Mouse (Mus musculus): Measurements from ENCODE around the gene Tat. TPM values are rescaled to one million over a fixed set of nuclear protein-coding genes. Genes with fewer than 3 reads are reported as not detected.

Gene Tat
- polyA plus RNA-seq (2012; rRNA removed): 0.34 and 0.94 TPM in 2 replicates

DNA sequence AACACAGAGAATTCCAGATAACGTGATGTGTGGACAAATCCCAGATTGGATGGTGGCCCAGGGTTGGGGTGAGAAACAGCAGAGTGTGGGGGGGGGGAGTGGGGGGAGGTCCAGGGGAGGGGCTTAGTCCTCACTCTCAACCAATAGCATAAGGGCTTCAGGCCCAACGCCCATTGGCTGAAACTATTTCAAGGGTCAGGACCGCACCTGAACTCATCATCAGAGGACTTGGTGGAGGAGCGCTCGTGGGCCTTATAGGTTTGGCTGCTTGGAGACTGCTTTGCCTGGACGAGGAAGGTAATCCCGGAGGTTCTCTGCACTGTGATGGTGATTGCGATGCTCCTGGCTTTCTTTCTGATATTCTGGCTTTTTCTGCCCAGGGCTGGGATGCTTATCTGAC, at the start of gene Tat:
Gene Tat, plus strand, starts transcription at position 214 of the 400 bp plus-strand sequence.
- no peak for DNase-seq (ENCODE audit: low read depth)

DNA sequence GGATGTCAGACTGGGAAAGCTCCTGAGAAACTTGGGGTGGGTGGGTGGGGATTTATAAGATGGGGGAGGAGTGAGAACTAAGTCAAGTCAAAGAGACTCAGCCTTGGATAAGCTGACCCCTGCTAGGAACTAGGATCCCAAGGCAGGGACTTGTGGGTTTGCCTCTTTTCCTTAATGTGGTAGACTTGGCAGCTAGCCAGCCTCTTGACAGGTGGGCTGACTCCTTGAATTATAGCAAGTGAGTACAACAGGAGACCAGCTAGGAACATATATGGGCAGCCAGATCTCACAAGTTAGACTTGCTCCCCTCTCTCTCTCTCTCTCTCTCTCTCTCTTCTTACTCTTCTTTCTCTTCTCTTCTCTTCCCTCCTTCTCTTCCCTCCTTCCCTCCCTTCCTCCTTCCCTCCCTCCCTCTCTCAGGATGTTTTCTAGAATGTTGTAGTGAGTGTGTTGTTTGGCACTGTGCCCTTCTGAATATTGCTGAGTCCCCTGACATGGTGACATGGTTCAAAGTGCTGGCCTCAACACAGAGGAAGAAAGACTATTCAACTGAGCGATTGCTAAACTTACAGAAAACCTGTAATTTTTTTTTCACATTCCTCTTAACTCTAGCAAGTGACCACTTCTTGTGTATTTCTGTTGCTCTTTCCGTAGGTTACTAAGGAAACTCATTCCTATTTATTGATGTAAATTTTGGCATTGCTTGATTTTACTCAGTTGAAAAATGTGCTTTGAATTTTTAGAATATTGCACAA, 48.5 kb upstream of the Tat start:
- DNase-seq (ENCODE audit: low read depth): no peak

DNA sequence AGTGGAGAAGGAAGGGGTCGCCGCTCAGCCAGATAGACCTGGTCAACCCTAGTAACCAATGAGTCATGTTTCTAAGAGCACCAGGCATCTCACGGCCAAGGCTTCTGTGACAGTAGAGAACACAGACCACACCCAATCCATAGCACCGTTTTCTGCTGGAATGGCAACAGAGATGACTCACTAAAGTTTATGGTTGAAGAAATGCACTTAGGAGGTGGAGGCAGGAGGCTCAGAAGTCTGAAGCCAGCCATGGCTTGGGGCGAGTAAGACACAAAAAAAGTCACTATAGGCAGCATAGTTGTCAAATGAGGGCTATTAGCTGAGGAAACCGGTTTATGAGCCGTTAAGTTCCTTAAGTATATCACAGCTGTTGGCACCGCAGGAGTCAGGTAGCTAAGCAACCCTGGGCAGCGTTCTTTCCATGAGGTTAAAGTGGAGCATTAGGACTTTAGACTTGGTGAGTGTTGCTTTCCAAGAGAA, 45.0 kb upstream of the Tat start:
- DNase-seq (ENCODE audit: low read depth): no peak

DNA sequence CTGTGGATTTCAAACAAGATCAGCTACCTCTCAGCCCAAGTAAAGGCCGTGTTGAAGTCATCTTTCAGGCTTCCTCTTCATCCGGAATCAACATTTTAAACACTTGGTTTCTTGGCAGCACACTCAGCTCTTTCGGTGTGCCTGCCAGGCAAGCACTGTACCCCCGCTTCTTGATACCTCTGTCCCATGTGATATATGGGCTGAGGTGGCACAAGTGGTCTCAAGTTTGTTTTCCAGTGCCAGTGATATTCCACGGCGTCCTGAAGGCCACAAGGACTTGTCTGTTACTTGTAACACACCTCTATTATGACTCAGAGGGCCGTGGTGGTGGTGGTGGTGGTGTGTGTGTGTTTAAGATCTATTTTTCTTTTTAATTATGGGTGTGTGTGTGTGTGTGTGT, 44.5 kb upstream of the Tat start:
- DNase-seq (ENCODE audit: low read depth): no peak

DNA sequence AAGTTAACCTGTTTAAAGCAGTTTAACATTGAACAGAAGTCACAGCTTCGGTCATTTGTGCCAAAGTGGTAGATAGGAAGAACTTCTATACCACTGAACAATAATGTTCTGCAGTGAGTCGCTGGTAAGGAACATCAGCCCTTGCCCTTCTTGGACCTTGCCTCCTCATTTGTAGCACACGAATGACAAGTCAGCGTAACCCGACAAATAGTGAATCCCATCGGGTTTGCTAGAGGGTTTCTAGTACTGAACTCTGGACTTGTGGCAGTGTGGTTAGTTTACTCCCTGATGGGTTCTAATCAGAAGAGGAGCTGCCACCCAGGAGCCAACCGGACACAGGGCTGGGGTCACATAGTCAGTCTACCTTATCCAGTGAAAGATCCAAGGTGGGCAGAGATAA, 44.0 kb upstream of the Tat start:
- DNase-seq (ENCODE audit: low read depth): no peak

DNA sequence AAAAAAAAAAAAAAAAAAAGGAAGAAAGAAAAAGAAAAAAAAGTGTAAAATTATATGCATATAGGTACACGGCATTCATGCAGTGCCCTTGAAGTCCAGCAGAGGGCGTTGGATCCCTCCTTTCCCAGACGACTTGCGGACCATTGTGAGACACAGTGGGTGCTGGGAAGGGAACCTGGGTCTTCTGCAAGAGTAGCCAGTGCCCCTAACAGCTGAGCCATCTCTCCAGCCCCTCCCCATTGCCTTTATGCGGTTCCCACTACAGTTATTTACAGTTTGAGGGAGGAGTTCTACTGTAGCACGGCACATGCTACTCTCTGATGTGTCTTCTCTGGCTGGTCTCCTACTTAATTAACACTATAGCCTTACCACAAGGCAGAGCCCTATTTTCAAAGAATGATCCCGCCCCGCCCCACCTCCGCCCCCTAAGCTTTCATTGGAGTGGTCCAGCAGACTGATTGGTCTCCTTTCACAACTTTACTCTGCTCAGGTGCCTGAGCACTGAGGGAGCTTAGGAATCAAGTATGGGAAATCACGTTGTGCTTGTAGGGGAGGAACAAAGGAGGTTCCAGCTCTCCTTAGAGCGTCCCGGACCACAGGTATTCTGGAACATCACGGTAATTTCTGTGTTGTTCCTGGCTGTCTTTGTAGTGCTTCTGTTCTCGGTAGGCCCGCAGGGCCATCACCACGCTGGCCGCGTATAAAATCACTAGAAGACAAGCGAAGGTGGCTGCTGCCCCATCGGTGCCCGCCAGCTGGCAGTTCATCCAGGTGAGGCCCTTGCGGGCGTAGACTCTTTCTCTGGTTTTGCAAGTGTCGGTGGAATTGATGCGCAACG, 42.6 kb upstream of the Tat start:
- no peak for DNase-seq (ENCODE audit: low read depth)

DNA sequence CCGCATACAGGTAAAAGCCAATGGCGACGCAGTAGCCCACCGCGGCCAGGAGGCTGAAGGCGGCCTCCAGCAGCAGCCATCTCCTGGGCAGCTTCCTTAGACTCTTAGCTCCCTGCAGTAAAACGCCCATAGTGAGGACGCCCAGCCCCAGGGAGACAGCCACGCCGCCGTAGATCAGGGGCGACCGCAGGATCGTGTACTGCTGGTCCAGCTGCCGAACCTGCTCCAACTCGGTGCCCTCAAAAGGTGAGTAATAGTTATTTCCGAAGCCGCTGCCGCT, 42.0 kb upstream of the Tat start:
- DNase-seq (ENCODE audit: low read depth): no peak

DNA sequence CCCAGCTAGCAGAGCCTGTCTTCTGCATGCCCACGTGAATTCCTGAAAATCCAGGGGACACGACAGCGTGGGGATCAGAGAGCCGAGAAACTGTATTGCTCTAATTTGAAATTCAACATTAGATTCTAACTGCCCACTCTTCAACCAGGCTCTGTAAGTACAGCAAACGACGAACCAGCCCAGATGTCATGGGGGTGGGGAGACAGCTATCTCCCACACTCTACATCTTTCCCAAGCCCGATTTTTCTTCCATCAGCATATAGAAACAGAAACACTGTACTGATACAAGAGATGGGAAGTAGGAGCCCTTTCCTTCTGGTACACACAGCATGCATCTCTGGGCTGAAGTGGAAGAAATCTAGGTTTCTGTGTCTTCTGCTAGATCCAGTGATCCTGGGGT, 38.1 kb upstream of the Tat start:
- no peak for DNase-seq (ENCODE audit: low read depth)

DNA sequence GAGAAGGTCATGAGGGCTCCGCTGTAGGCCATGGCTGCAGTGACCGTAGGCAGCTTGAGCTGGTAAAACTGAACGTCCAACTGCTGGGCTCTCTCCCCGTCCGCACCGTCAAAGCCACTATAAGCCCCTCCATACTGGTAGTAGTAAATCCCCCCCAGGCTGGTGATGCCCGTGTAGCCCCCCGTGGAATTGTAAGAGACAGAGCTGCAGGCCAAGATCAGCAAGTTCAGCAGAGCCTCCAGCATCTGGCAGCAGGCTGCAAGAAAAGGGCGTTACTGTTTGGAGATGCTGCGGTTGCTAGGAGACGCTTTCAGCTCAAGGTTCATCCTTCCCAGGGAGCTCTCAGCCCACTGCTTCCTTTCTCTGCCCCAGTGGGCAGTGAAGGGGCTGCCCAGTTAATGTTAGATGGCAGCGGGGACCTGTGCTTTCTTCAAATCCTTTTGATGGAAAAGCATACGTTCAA, 35.7 kb upstream of the Tat start:
- DNase-seq (ENCODE audit: low read depth): no peak

DNA sequence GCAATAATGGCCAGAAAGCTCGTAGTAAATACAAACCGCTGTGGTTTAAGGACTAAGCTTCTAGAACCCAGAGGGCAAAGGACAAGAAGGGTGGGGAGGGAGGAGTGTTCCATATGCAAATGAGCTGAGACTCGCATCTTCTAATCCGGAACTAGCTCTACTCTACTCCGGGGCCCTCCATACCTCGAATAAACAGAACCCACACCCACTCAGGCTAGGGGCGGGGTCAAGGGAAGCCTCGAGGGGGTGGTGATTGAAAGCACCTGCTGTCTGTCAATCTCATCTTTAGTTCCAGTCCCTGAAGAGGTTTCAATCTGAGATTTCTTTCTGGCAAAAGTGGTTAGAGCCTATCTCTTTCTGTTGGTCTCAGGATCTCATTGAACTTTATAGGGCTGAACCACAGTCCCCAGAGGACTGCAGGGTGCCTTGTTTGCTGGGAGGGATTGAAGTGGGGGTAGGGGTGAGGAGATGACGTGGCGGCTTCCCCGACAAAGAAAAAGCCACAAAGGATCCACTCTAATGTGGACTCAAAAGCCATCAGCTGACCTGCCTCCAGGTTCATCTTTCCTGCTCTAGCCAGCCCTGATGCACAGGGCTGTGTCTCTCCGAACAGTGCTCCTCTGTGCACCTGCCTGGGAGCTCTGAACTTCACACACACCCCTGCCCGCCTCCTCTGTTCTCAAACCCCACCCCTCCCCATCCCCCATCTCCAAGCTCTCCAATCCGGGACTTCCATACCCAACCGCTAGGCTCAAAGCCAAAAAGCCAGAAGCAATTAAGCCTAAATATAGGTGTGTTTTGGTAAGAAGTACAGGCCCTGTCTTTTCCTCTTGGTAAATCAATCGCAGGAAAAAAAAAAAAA, 32.8 kb upstream of the Tat start:
- no peak for DNase-seq (ENCODE audit: low read depth)

DNA sequence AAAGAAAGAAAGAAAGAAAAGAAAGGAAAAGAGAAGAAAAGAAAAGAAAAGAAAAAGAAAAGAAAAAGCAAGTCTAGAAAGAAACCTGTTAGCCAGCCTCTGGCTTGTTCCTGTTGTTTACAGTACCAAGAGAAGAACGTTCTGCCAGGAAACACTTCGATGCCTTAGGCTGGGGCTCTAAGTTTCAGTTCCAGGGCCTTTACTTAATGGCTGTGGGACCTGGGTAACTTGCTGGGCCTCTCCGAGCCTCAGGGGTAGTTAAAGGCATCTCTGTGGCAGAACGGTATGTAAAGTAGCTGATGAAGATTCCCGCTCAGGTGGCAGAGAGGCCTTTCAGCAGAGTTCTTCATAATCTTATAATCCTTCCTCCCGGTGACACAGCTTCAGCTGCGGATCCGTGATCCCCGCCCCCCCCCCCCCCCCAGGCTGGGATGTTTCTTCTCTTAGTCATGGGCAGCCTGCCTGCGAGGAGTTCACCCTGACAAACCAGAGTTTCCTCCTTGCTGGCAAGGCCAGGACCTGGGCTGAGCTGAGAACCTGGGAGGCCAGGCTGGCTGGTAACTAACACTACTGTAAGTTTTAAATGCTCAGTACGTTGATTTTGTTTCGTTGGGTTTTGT, 32.1 kb upstream of the Tat start:
- no peak for DNase-seq (ENCODE audit: low read depth)

DNA sequence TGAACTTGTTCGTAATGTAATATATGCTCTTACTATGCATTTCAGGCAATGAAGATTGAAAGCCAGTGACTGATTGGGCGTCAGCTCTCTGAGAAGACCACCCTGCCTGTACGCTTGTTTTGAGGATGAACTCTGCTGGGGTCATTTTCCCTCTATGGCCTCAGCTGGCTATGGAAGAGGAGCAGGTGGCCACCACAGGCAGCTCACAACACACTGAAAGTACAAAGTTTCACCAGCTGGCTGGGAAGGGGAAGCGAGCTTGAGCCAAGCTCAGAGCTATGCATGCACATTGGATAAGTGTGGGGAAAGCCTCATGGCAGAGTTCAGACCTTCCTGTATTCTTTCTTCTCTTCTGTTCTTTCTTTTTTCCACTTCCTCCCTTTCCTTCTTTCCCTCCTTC, 31.1 kb upstream of the Tat start:
- DNase-seq (ENCODE audit: low read depth): no peak

DNA sequence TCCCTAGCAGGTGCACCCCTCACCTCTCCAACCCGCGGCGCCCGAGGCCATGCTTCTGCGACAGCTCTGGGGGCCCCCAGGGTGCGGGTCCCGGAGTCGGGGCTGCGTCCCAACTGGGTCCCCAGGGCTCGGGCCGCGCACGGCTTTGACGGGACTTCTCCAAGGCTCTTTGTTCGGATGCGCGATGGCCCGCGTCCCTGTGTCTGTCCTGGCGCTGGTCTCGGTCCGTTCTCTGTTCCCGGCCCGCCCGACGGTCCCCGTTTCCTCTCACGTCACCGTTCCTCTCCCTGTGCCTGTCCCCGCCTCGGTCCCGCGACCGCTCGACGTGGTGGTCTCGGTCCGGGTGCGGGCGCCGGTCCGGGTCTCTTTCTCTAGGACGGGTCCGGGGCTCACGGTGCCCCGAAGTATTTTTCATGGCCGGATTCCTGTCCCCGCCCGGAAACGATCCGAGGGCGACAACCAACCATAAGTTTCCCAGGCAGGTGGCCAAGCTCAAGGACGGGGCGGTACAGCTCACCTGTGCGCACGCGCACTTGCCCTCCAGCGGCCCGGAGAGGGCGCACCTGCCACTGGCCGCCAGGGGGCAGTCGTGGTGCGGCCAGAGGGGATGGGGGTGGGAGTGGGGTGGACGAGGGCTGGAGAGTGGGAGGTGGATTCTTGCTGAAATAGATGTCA, 28.4 kb upstream of the Tat start, which contains the start of gene Marveld3:
Gene Marveld3, minus strand, starts transcription at position 511 of the 675 bp plus-strand sequence.
- no peak for DNase-seq (ENCODE audit: low read depth)

DNA sequence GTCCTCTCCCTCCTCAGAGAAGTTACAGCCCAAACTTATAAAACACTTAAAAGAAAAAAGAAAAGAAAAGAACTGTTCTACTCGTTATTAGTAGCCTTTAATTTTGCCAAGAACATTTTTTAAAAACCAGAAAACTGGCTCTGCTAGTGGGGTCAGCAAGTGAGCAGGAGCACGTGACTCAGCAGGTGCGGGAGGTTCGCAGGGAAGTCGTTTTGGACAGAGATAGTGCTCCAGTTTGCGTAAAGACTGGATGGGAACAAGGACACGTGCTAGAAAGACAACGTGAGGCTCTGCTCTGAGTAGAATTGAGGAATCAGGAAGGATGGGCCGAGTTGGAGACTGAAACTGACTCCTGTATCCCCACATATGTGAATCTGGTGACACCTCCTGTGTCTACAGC, 27.3 kb upstream of the Tat start:
- no peak for DNase-seq (ENCODE audit: low read depth)

DNA sequence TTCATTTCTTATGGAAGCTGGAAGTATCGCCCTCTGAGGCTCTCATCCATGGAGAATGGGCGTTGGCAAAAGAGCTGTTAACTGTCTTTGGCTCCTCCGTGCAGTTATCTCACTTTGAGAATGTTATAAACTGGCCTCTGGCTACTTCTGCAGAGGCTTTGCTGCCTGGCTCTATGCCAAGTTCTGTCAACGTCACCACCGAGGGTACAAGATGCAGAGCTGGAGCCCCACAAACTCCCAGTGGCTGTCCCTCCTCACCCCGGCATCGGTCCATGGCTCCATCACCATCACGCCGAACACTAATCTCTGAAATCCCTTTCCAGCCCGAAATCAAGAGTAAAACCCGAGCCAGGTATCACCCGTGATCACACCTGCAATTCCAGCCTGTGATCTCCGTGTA, 26.8 kb upstream of the Tat start:
- DNase-seq (ENCODE audit: low read depth): no peak

DNA sequence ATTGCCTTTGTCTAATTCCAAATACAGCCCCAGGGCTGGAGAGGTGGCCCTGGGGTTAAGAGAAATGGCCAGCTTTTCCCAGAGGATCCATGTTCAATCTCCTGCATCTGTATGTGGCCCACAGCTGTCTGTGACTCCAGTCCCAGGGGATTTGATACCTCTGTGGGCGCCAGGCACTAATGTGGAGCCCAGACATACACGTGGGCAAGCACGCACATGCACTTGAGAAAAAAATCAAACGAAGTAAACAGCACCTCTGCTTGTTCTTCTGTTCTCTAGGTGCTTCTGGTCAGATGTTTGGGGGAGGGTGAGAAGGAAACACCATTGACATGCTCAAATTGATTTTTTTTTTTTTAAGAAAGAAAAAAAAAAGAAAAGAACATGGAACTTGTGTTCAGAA, 26.1 kb upstream of the Tat start:
- no peak for DNase-seq (ENCODE audit: low read depth)

DNA sequence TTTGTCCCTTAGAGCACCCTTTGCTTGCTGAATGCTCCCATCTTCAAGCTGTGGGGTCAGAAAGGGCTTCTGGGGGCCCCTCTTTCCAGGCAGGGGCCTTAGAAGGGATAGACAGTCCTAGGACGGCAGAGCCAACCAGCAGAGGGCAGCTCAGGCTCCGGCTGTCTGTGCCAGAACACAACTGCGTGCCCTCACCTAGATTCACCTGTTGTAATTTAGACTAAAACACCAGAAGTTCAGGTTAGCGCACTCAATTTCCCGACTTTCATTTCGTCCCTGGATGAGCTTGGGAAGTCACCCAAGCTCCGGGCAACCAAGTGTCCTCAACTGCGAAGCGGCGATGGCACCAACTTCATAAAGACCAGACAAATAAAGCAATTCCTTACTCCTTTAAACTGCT, 21.4 kb upstream of the Tat start:
- no peak for DNase-seq (ENCODE audit: low read depth)

DNA sequence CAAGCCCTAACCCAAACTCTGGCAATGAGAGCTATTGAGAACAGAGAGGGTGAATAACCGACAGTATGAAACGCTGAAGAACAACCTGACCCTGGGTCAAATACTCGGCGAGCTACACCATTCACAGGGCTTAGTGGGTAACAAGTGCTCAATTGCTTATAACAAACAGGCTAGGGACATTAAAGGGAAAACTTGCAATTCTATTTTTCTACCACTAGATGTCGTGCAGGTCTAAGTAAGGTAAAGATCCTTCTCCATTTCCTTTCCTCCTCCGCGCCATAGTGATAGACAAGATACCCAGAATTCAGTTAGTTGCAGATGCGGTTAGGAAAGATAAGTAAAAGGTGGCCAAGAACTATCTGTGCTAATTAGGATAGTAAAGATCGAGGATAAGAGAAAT, 19.9 kb upstream of the Tat start:
- DNase-seq (ENCODE audit: low read depth): no peak

DNA sequence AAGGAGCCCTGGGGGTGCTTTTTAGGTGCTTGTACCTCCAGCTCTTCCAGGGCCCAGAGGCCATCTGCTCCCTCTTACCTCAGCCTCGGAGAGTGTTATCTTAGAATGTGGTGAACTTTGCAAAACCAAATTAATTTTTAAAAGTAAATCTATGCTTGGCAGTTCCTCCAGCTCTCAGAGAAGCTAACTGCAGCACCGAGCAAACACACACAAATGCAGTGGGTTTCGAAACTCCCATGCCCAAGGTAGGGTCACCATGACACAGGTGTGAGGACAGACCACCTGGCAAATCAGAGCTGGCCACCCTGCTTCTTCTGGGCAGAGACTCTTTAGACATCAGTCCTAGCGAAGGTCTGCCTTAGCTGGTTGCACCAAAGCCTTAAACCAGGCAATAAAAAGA, 17.3 kb upstream of the Tat start:
- DNase-seq (ENCODE audit: low read depth): no peak

DNA sequence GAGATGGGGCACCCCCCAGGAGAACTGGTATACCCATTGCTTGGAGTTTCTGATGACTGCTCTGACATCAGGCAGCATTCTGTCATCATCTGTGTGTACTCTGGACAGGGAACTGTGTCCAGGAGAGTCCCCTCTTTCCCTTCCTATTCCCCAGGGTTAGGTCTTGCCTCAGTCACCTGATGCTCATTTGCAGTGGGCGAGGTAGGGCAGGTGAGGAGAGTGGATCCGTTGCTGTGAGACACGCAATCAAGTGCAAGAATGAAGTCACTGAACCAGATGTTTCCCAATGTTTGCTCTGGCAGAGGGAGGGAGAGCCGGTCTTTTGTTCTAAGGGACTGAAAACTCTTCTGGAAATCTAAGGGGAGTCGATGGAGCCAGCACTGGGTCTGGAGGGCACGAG, 10.9 kb upstream of the Tat start:
- DNase-seq (ENCODE audit: low read depth): no peak

DNA sequence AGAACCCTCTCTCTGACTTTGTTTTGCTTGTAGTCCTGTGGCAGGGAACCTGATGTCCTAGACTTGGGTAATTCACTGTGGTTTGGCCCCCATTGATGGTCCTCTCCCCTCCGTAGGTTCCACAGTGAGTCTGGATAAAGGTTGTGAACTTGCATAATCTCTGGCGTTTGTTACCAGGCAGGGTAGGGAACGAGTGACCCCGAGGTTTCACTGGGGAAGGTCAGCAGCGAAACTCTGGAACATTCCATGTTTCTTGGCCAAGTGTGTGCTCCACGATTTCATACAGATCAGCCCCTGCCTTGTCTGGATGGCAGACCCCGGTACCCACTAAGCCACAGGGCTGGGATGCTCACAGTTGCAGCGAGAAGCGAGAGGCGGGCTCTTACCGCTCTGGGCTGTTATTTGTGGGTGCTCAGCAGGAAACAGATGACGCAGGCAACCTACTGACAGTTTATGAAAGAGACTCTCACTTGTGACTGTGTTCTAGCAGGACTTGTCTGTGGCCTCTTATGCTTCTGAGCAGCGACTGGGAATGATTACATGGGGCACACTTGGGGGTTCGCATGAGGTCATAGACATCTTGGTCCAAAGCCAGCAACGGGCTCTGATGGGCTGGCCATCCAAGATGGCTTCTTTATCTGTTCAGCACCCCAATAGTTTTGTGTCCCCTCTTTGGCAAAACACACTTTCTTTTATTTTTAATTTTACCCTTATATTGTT, 7.7 kb upstream of the Tat start:
- DNase-seq (ENCODE audit: low read depth): no peak
